Mouse (Mus musculus) right cerebral cortex, postnatal 10 days (tissue): Measurements from ENCODE around the gene Lzts2.

Experiments used
- DNase-seq, 2 experiments: peaks; one replicate each; pipeline ENCODE4 v3.0.0; 2021; ENCODE audit warnings: low spot score in 2 of 2

The Lzts2 gene

DNA sequence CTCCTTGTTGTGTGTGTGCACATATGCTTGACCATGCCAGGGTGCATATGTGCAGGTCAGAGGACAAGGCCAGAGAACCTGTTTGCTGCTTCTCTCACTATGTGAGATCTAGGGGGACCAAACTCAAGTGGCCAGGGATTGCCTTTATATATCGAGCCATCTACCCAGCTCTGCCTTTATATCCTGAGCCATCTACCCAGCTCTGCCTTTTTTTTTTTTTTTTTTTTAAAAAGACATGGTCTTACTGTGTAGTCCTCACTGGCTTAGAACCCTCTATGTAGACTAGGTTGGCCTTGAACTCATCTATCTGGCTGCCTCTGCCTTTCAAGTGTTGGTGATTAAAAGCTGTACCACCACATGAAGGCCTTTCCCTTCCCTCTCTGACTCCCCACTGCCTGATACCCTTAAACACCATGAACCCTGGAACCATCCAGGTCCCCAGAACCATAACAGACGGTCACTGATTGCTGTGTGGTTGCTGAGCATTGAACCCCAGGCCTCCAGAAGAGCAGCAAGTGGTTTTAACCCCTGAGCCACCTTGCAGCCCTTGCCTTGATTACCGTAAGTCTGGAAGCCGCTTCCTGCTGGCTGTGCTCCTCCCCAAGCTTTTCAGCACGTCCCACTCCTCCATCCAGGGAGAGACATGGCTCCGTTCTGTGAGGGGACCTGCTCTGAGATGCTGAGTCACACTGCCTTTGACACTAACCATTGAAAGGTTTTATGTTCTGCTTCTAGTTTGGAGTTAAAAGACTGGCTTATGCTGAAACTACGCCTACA, 10.3 kb upstream of the Lzts2 start:
- no peak for DNase-seq

- DNase-seq = no peak
These were observed 8.8 kb upstream of the Lzts2 start, which contains the start of gene Twnk for GRCm38 (mm10) chr19:45005444-45005843. TSS of gene Twnk (plus strand) at chr19:45005663.

DNA sequence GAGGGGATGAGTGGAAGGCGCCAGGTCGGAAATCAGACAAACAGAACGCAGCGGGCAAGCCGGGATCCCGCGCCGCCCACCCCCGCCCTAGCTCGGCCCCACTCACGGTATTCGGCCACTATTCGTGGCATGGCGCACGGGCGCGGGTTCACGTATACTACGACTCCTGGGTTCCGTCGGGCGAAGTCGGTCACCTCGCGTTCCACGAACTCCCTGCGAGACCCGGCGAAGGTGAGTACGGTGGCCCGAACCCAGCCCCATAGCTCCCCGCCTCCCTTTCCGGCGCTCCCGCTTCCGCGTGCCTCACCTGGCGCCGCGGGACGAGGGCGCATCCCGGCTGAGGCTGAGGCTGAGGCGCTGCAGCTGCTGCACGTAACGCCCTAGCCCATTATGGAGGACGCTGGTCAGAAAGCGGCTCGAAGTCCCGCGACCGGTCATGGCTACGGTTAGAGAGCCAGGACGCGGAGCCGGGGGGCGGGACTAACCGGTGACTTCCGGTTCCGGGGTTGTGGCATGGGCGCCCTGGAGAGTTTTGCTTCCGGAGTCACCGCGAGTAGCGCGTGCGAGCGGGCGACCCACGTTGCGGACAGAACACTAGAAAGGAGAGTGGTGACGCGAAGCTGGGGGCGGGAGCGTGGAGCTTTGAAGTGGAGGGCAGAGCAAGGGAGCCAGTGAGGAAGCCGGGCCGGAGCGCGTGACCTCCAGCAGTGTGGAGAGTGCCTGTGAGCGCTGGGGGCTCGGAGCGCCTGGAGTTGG, 8.1 kb upstream of the Lzts2 start, which contains the start of gene Mrpl43:
Gene Mrpl43, minus strand, starts transcription at position 486 of the 756 bp plus-strand sequence.
- peak; percentile 97 to 98 for DNase-seq

DNA sequence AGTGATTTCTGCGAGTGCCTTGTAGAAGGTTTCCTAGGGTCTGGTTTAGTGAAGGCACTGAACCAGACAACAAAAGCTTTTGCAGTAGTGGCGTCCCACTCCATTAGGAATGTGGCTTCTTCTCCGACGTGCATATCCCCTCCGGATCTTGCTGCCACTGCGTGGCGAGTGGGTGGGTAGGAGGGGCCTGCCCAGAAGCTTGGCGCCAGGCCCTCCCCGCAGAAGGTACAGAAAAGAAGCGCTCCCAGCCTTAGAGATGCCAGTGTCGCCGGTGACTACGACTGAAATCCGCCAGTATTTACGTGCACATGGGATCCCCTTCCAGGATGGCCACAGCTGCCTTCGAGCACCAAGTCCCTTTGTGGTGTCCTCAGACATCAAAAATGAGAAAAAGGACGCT, 7.2 kb upstream of the Lzts2 start:
- no peak for DNase-seq

DNA sequence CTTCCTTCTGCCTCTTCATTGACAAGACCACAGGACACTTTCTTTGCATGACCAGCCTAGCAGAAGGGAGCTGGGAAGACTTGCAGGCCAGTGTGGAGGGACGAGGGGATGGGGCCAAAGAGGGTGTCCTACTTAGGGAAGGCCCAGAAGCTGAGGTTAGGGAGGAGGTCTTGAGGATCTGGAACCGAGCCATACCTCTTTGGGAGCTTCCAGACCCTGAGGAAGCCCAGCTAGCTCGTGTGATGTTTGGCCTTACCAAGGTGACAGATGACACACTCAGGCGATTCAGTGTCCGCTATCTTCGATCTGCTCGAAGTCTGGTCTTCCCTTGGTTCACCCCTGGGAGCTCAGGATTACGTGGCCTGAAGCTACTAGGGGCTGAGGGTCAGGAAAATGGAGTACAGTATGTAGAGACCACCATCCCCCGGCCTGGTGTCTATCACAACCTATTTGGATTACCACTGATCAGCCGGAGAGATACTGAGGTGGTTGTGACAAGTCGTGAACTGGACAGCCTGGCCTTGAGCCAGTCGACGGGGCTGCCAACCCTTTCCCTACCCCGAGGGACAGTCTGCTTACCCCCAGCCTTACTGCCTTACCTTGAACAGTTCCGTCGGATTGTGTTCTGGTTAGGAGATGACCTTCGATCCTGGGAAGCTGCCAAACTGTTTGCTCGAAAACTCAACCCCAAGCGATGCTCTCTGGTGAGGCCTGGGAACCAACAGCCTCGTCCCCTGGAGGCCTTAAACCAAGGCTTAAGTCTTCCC, 6.6 kb upstream of the Lzts2 start:
- DNase-seq = no peak

DNA sequence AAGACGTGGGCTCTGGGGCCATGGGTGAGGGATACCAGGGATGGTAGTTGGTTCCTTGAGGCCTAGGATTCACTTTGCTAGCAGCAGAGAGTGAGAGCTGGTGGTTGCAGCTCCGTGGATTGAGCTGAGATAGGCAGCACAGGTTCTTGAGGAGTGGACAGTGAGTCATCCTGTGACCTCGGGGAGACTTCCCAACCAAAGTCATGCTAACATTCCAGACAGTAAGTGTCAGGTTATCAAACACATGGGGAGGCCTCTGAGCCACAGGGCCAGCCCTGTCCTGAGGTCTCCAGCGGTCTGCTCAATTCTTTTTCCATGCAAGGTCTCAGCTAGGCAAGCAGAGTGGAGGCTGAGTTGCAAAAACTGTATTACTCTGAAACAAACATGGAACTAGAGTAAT, 3.6 kb upstream of the Lzts2 start:
- DNase-seq = no peak

GRCm38 (mm10) chr19:45012219-45012618, 2.0 kb upstream of the Lzts2 start:
- no peak for DNase-seq

GRCm38 (mm10) chr19:45012636-45013035, 1.6 kb upstream of the Lzts2 start:
- no peak for DNase-seq

DNA sequence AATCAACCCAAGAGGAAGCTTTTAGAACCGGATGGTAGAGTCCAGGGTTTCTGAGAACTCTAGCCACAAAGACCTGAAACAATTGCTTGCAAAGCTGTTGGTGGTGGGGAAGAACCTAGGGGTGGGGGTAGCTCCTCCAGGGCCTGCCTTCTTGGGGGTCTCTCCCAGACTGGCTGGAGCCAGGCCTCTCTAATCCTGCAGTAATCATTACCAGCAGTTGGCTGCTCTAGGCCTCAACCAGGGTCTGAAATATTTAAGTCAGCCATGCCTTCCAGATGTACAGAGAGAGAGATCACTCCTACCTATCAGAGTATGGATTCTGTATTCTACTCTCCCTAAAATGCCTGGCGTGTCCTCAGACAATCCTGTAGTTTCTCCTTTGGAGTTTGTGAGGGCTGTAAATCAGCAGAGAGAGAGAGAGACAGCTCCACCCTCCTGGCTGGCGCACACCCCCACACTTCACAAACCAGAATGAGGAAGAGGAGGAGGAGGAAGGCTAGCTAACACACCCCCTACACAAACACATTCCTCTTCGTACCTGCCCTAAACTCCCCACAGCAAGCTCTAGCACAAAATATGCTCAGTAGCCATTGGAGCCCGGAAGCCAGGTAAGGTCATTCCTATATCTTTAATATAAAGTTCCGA, 511 bp upstream of the Lzts2 start:
- DNase-seq = no peak

- DNase-seq = no peak
These were observed 778 bp downstream of the Lzts2 start for GRCm38 (mm10) chr19:45014981-45015402.

DNA sequence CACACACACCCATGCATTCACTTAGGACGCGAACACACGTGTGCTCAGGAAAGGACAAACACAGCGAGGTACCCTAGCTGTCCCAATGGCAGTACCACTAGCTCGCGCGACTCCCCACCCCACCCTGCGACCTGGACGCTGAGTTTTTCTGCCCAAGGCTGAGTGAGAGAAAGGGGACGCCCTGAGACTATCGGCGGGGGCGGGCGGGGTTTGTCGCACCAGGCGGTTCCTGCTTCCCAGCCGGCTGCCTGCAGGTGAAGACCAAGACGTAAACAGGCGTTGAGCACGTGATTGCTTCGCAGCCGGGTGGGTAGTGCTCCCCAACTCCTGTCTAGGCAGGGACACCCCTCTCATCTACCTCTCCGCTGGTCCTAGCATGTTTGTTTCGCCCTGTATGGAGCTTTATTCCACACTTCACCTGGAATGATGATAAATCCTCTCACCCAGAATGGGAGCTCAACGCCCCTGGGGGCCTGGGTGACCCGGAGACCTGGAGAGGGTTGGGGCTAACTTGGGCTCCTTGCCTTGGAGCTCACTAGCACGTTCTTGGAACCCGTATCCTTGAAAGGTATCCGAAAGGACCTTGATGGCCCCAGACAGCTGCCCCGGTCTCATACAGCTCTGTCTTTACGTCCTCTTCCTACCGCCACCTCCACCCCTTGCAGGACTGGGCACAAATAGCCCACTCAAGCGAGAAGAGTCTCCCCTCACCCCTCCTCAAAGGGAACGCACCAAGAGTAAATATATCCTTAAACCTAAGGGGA, 1.5 kb downstream of the Lzts2 start:
- peak in 1 of 2 experiments; percentile 64 for DNase-seq

DNA sequence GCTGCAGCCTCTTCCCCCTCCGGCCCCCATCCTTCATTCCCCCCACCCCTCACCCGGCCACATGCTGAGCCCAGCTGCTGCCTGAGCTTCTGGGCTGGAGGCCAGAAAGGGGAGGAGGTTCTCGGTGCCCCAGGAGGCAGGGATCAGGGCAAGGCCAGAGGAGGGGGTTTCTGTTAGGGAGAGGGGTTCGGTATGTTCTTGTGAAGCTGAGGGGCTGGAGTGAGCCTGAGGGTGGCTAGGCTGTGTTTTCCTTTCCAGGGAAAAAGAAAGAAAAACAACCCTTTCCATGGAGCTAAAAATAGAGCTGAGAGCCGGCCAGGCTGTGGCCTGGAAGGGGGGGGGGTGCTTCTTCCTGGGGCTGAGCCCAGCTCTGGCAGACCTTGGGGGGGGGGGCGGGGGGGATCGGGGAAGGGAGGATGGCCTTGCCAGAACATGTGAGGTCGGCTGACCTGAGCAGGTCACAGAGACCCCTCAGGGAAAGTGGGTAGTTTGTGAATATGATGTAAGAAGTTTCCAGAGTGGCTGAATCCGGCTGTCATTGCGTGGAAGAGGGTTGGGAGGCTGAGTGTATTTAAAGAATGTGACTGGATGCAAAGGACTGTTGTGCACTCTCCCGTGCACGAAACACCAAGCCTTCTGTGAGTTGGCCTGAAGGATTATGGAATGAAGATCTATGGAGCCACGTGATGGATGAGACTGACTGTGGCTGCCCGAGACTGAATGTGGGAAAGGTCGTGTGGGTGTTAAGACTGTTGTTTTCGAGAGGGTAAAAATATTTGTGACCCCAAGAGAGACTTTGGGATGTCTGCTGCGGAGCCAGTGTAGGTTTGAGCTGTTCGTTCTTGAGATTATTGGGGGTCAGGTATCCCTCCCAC, 2.4 kb downstream of the Lzts2 start:
- DNase-seq = peak; percentile 83 to 85

- DNase-seq = peak; percentile 86 to 89
These were observed 3.1 kb downstream of the Lzts2 start for GRCm38 (mm10) chr19:45017216-45017771.

- peak; percentile 88 for DNase-seq
These were observed 3.7 kb downstream of the Lzts2 start for GRCm38 (mm10) chr19:45017909-45018308.

GRCm38 (mm10) chr19:45018351-45018831, 4.2 kb downstream of the Lzts2 start:
- DNase-seq = peak in 1 of 2 experiments; percentile 61

- no peak for DNase-seq
These were observed 6.1 kb downstream of the Lzts2 start for GRCm38 (mm10) chr19:45020348-45020747.

GRCm38 (mm10) chr19:45021362-45021761, 7.1 kb downstream of the Lzts2 start:
- no peak for DNase-seq

DNA sequence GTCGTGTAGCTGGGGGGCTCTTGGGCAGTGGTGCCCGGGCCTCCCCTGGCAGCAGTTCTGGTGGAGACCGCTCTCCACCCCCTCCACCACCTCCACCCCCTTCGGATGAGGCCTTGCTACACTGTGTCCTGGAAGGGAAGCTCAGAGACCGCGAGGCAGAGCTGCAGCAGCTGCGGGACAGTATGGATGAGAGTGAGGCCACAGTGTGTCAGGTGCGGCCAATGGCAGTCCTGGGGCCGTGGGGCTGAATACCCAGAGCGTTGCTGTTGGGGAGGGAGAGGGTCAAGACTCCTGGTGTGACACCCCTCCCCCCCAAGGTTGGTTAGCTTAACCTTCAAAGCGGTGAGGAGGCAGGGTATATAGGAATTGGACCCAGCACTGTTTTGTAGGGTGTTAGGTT, 9.8 kb downstream of the Lzts2 start:
- DNase-seq = no peak

GRCm38 (mm10) chr19:45024775-45025174, 10.6 kb downstream of the Lzts2 start:
- DNase-seq = no peak
